In genomic region chr9:92467724-92468123, GRCm38 (mm10) we compare ENCODE assay signal across 13 mouse cellular contexts.
"Had no signal": no experiment of that assay in that cellular context is flagged by ENCODE, and none has a peak within 500 bp of the region (broad histone marks: within the 10 kb centered on the region; RNA-seq: fewer than 3 reads in every experiment).

No protein-coding gene starts in this region.

- H3K36me3 ChIP-seq: limb, embryonic 10.5 days; liver, embryonic 15.5 days; midbrain, embryonic 15.5 days; neural tube, embryonic 13.5 days had no signal

- H3K4me1 ChIP-seq: limb, embryonic 10.5 days; liver, embryonic 15.5 days; midbrain, embryonic 15.5 days; neural tube, embryonic 13.5 days had no signal

- H3K4me2 ChIP-seq: liver, embryonic 11.5 days; liver, embryonic 15.5 days; midbrain, embryonic 11.5 days; midbrain, embryonic 15.5 days; neural tube, embryonic 13.5 days had no signal

- H3K27me3 ChIP-seq: liver, embryonic 15.5 days; megakaryocyte, embryonic 14.5 days; midbrain, embryonic 15.5 days; neural tube, embryonic 13.5 days had no signal

- ATAC-seq: midbrain, embryonic 15.5 days had no signal

- H3K9me3 ChIP-seq: limb, embryonic 10.5 days; liver, embryonic 15.5 days; megakaryocyte, embryonic 14.5 days; midbrain, embryonic 15.5 days; neural tube, embryonic 13.5 days had no signal

- H3K27ac ChIP-seq: limb, embryonic 10.5 days; liver, embryonic 15.5 days; macrophage; midbrain, embryonic 15.5 days; neural tube, embryonic 13.5 days had no signal

- DNase-seq: kidney, adult 18-20 months; kidney, postnatal 10 days; lung, adult 2 months; lung, postnatal 14 days; retina, postnatal 1 day had no signal

- H3K9ac ChIP-seq: liver, embryonic 15.5 days; midbrain, embryonic 15.5 days; neural tube, embryonic 13.5 days had no signal

- H3K4me3 ChIP-seq: limb, embryonic 10.5 days; liver, embryonic 15.5 days; megakaryocyte, embryonic 14.5 days; midbrain, embryonic 15.5 days; neural tube, embryonic 13.5 days had no signal
